Mouse (Mus musculus): ENCODE results near the gene Fasn. TPM values are rescaled to one million over a fixed set of nuclear protein-coding genes. Genes with fewer than 3 reads are reported as not detected.
"Not testable (repeated sequence)": the region's sequence is repeated elsewhere in the genome, so short reads cannot be mapped to it uniquely, and the experiment has no call there.

Gene Fasn
- polyA plus RNA-seq, 1 experiment from 2014 or later, result 56.1 TPM

GRCm38 (mm10) chr11:120785145-120785544 lies 39.2 kb downstream of the Fasn start:
- peak overlapping the region; percentile 62; the same call in 1 of the 2 replicates for H3K27ac ChIP-seq (replicated peaks; ENCODE audit: low read depth, low read length)
- H3K36me3 ChIP-seq (replicated peaks; ENCODE audit: control insufficient read depth, insufficient read depth, low read depth, low read length), result peaks cover 13% of the 10 kb centered on the region
- peak overlapping the region; percentile 97 for H3K4me3 ChIP-seq (ENCODE audit: low read depth, low read length)
- 36% methylated on average over 9 of the region's 9 CpGs for WGBS
- no peaks in the 10 kb centered on the region for H3K9me3 ChIP-seq (replicated peaks; ENCODE audit: control insufficient read depth, low read length)
- DNase-seq (ENCODE audit: low spot score) (no peak), ATAC-seq (replicated peaks; ENCODE audit: insufficient number of reproducible peaks, low FRiP score, low TSS enrichment, low read depth) (no peak)
- peaks cover 9% of the 10 kb centered on the region for H3K4me1 ChIP-seq (ENCODE audit: control insufficient read depth, insufficient read depth, low read length)
- H3K9ac ChIP-seq (replicated peaks; ENCODE audit: low read length), result peak overlapping the region; percentile 91
- no peaks in the 10 kb centered on the region for H3K27me3 ChIP-seq (ENCODE audit: control insufficient read depth, insufficient read depth, low read length)
- peak overlapping the region; percentile 93 for H3K4me2 ChIP-seq (ENCODE audit: low read depth, low read length)

- ATAC-seq (replicated peaks; ENCODE audit: insufficient number of reproducible peaks, low FRiP score, low TSS enrichment, low read depth), result peak; percentile 79
- Histone ChIP-seq H3K9me3 (replicated peaks; ENCODE audit: control insufficient read depth, low read length) (no peaks in the 10 kb centered on the region), H3K4me2 (ENCODE audit: low read depth, low read length) (peak within 1 kb of the TSS; percentile 93), H3K4me3 (ENCODE audit: low read depth, low read length) (peak within 1 kb of the TSS; percentile 97), H3K36me3 (replicated peaks; ENCODE audit: control insufficient read depth, insufficient read depth, low read depth, low read length) (peaks cover 5% of the 10 kb centered on the region), H3K27ac (replicated peaks; ENCODE audit: low read depth, low read length) (peak within 1 kb of the TSS; percentile 62), H3K9ac (replicated peaks; ENCODE audit: low read length) (peak within 1 kb of the TSS; percentile 91), H3K27me3 (ENCODE audit: control insufficient read depth, insufficient read depth, low read length) (no peaks in the 10 kb centered on the region), H3K4me1 (ENCODE audit: control insufficient read depth, insufficient read depth, low read length) (peaks cover 9% of the 10 kb centered on the region)
- under 1% methylated on average over 90 of the region's 107 CpGs for WGBS
- peak; percentile 84 for DNase-seq (ENCODE audit: low spot score)
These were observed 40.1 kb downstream of the Fasn start, which contains the start of the genes Rfng and Gps1 for GRCm38 (mm10) chr11:120784064-120784791. TSS of gene Rfng (minus strand) at chr11:120784207. TSS of gene Gps1 (plus strand) at chr11:120784272.

- 2% methylated on average over 42 of the region's 42 CpGs for whole genome bisulfite sequencing
- Histone ChIP-seq H3K27me3 (ENCODE audit: control insufficient read depth, insufficient read depth, low read length) (no peaks in the 10 kb centered on the region), H3K9ac (replicated peaks; ENCODE audit: low read length) (peak overlapping the region; percentile 91), H3K4me1 (ENCODE audit: control insufficient read depth, insufficient read depth, low read length) (peaks cover 9% of the 10 kb centered on the region), H3K4me2 (ENCODE audit: low read depth, low read length) (peak overlapping the region; percentile 68), H3K9me3 (replicated peaks; ENCODE audit: control insufficient read depth, low read length) (no peaks in the 10 kb centered on the region), H3K4me3 (ENCODE audit: low read depth, low read length) (peak overlapping the region; percentile 97), H3K36me3 (replicated peaks; ENCODE audit: control insufficient read depth, insufficient read depth, low read depth, low read length) (peaks cover 2% of the 10 kb centered on the region; the same call in 1 of the 2 replicates), H3K27ac (replicated peaks; ENCODE audit: low read depth, low read length) (peak overlapping the region; percentile 62; the same call in 1 of the 2 replicates)
- ATAC-seq (replicated peaks; ENCODE audit: insufficient number of reproducible peaks, low FRiP score, low TSS enrichment, low read depth), result no peak; the same call in 1 of the 2 replicates
- DNase-seq (ENCODE audit: low spot score), result no peak
These were observed 40.8 kb downstream of the Fasn start for GRCm38 (mm10) chr11:120783426-120784063.

GRCm38 (mm10) chr11:120781361-120781760 lies 43.0 kb downstream of the Fasn start:
- not testable (repeated sequence) for H3K9ac ChIP-seq (replicated peaks; ENCODE audit: low read length); H3K4me2 ChIP-seq (ENCODE audit: low read depth, low read length); H3K9me3 ChIP-seq (replicated peaks; ENCODE audit: control insufficient read depth, low read length); DNase-seq (ENCODE audit: low spot score); H3K27me3 ChIP-seq (ENCODE audit: control insufficient read depth, insufficient read depth, low read length); H3K4me1 ChIP-seq (ENCODE audit: control insufficient read depth, insufficient read depth, low read length); H3K27ac ChIP-seq (replicated peaks; ENCODE audit: low read depth, low read length); ATAC-seq (replicated peaks; ENCODE audit: insufficient number of reproducible peaks, low FRiP score, low TSS enrichment, low read depth); H3K36me3 ChIP-seq (replicated peaks; ENCODE audit: control insufficient read depth, insufficient read depth, low read depth, low read length); H3K4me3 ChIP-seq (ENCODE audit: low read depth, low read length)
- WGBS, result 92% methylated on average over 6 of the region's 6 CpGs

GRCm38 (mm10) chr11:120779876-120780275 lies 44.5 kb downstream of the Fasn start:
- Histone ChIP-seq H3K4me3 (ENCODE audit: low read depth, low read length) (no peak overlapping the region), H3K4me1 (ENCODE audit: control insufficient read depth, insufficient read depth, low read length) (peaks cover 3% of the 10 kb centered on the region; the same call in 1 of the 2 replicates), H3K36me3 (replicated peaks; ENCODE audit: control insufficient read depth, insufficient read depth, low read depth, low read length) (no peaks in the 10 kb centered on the region), H3K9me3 (replicated peaks; ENCODE audit: control insufficient read depth, low read length) (no peaks in the 10 kb centered on the region), H3K9ac (replicated peaks; ENCODE audit: low read length) (no peak overlapping the region), H3K4me2 (ENCODE audit: low read depth, low read length) (no peak overlapping the region), H3K27ac (replicated peaks; ENCODE audit: low read depth, low read length) (no peak overlapping the region), H3K27me3 (ENCODE audit: control insufficient read depth, insufficient read depth, low read length) (no peaks in the 10 kb centered on the region)
- DNase-seq (ENCODE audit: low spot score), result no peak
- WGBS, result 93% methylated on average over 1 of the region's 1 CpGs
- ATAC-seq (replicated peaks; ENCODE audit: insufficient number of reproducible peaks, low FRiP score, low TSS enrichment, low read depth), result no peak

GRCm38 (mm10) chr11:120777123-120777522 lies 47.2 kb downstream of the Fasn start:
- H3K9me3 ChIP-seq (replicated peaks; ENCODE audit: control insufficient read depth, low read length), result no peaks in the 10 kb centered on the region
- no peaks in the 10 kb centered on the region for H3K27me3 ChIP-seq (ENCODE audit: control insufficient read depth, insufficient read depth, low read length)
- H3K4me2 ChIP-seq (ENCODE audit: low read depth, low read length), result no peak overlapping the region
- ATAC-seq (replicated peaks; ENCODE audit: insufficient number of reproducible peaks, low FRiP score, low TSS enrichment, low read depth) (no peak), DNase-seq (ENCODE audit: low spot score) (no peak)
- no peaks in the 10 kb centered on the region for H3K4me1 ChIP-seq (ENCODE audit: control insufficient read depth, insufficient read depth, low read length)
- H3K9ac ChIP-seq (replicated peaks; ENCODE audit: low read length), result no peak overlapping the region
- no peak overlapping the region for H3K4me3 ChIP-seq (ENCODE audit: low read depth, low read length)
- 33% methylated on average over 6 of the region's 6 CpGs for WGBS
- H3K27ac ChIP-seq (replicated peaks; ENCODE audit: low read depth, low read length), result no peak overlapping the region
- H3K36me3 ChIP-seq (replicated peaks; ENCODE audit: control insufficient read depth, insufficient read depth, low read depth, low read length), result no peaks in the 10 kb centered on the region

GRCm38 (mm10) chr11:120775774-120776469 lies 48.4 kb downstream of the Fasn start:
- H3K4me2 ChIP-seq (ENCODE audit: low read depth, low read length), result no peak overlapping the region
- peak; percentile 92 for DNase-seq (ENCODE audit: low spot score)
- H3K4me1 ChIP-seq (ENCODE audit: control insufficient read depth, insufficient read depth, low read length), result no peaks in the 10 kb centered on the region
- peak; percentile 75 for ATAC-seq (replicated peaks; ENCODE audit: insufficient number of reproducible peaks, low FRiP score, low TSS enrichment, low read depth)
- no peaks in the 10 kb centered on the region for H3K27me3 ChIP-seq (ENCODE audit: control insufficient read depth, insufficient read depth, low read length)
- H3K9ac ChIP-seq (replicated peaks; ENCODE audit: low read length), result no peak overlapping the region
- 28% methylated on average over 15 of the region's 15 CpGs for WGBS
- H3K27ac ChIP-seq (replicated peaks; ENCODE audit: low read depth, low read length), result no peak overlapping the region
- H3K36me3 ChIP-seq (replicated peaks; ENCODE audit: control insufficient read depth, insufficient read depth, low read depth, low read length), result no peaks in the 10 kb centered on the region
- no peak overlapping the region for H3K4me3 ChIP-seq (ENCODE audit: low read depth, low read length)
- no peaks in the 10 kb centered on the region for H3K9me3 ChIP-seq (replicated peaks; ENCODE audit: control insufficient read depth, low read length)

Data from embryonic facial prominence, embryonic 11.5 days (tissue).